In genomic region chr2:69818350-69819085, GRCm38 (mm10) we compare ENCODE assay signal across 23 mouse cellular contexts. TPM values are rescaled to one million over a fixed set of nuclear protein-coding genes. Genes with fewer than 3 reads are reported as not detected.
DNase-seq lines count a peak whose midpoint lies in the region; ATAC-seq and TF ChIP-seq lines count a peak whose summit lies in the region.
"Had no signal": no experiment of that assay in that cellular context is flagged by ENCODE, and none has a peak within 500 bp of the region (broad histone marks: within the 10 kb centered on the region; RNA-seq: fewer than 3 reads in every experiment).

No protein-coding gene starts in this region.

- no peak overlapping the region for H3K4me3 ChIP-seq in intestine, embryonic 16.5 days (ENCODE audit: low read length)
- no peak overlapping the region for H3K4me3 ChIP-seq in liver, embryonic 14.5 days (ENCODE audit: insufficient read depth in 1 of 2, low read depth in 2 of 2, low read length in 2 of 2)
- H3K4me3 ChIP-seq in hindbrain, embryonic 14.5 days (replicated peaks; ENCODE audit: low read length): no peak overlapping the region
- H3K4me3 ChIP-seq in layer of hippocampus, adult 2 months: no peak overlapping the region
- H3K4me3 ChIP-seq: embryonic facial prominence, embryonic 15.5 days; hindbrain, embryonic 15.5 days; kidney, embryonic 15.5 days; limb, embryonic 12.5 days; midbrain, embryonic 15.5 days; neural tube, embryonic 12.5 days had no signal

- peak overlapping the region; percentile 31; the same call in 1 of the 2 replicates for H3K27ac ChIP-seq in intestine, embryonic 16.5 days (ENCODE audit: low read length)
- H3K27ac ChIP-seq in liver, embryonic 14.5 days: peak overlapping the region; percentile 71
- no peak overlapping the region for H3K27ac ChIP-seq in hindbrain, embryonic 14.5 days
- H3K27ac ChIP-seq in layer of hippocampus, adult 2 months: no peak overlapping the region
- H3K27ac ChIP-seq: embryonic facial prominence, embryonic 15.5 days; hindbrain, embryonic 15.5 days; kidney, embryonic 15.5 days; limb, embryonic 12.5 days; midbrain, embryonic 15.5 days; neural tube, embryonic 12.5 days had no signal

- H3K4me2 ChIP-seq in intestine, embryonic 16.5 days (ENCODE audit: low read depth, low read length): no peak overlapping the region
- peak overlapping the region; percentile 16 for H3K4me2 ChIP-seq in liver, embryonic 14.5 days (ENCODE audit: low read depth)
- H3K4me2 ChIP-seq in hindbrain, embryonic 14.5 days (replicated peaks): no peak overlapping the region
- H3K4me2 ChIP-seq: embryonic facial prominence, embryonic 15.5 days; hindbrain, embryonic 15.5 days; kidney, embryonic 15.5 days; limb, embryonic 12.5 days; midbrain, embryonic 15.5 days; neural tube, embryonic 12.5 days had no signal

- no peak overlapping the region for H3K9ac ChIP-seq in intestine, embryonic 16.5 days (ENCODE audit: low read depth, low read length)
- no peak overlapping the region; the same call in 1 of the 2 replicates for H3K9ac ChIP-seq in liver, embryonic 14.5 days (replicated peaks)
- H3K9ac ChIP-seq in hindbrain, embryonic 14.5 days: no peak overlapping the region
- H3K9ac ChIP-seq: embryonic facial prominence, embryonic 15.5 days; hindbrain, embryonic 15.5 days; kidney, embryonic 15.5 days; limb, embryonic 12.5 days; midbrain, embryonic 15.5 days; neural tube, embryonic 12.5 days had no signal

- peak; percentile 11 for DNase-seq in spleen, adult 12 weeks (ENCODE audit: low spot score)
- no peak for DNase-seq in spleen, postnatal 14 days (ENCODE audit: low spot score in 2 of 2)
- DNase-seq in liver, embryonic 14.5 days (ENCODE audit: low read depth in 3 of 3, low spot score in 3 of 3): peak in 1 of 3 experiments; percentile 69
- DNase-seq in hindbrain, embryonic 14.5 days (ENCODE audit: low spot score): no peak
- DNase-seq in layer of hippocampus, postnatal 25 days (ENCODE audit: extremely low spot score in 1 of 2, low spot score in 1 of 2): no peak
- DNase-seq in layer of hippocampus, adult 2 months (ENCODE audit: low spot score in 2 of 2): no peak
- no peak for DNase-seq in kidney, adult 9 months
- DNase-seq: adrenal gland, adult 8-10 months; cerebellum, adult 8-10 months; gastrocnemius, postnatal 25 days; kidney, postnatal 4 days; lung, adult 2 months; lung, postnatal 14 days; thymus, adult 18-20 months; thymus, postnatal 36 days had no signal

- no peaks in the 10 kb centered on the region for H3K27me3 ChIP-seq in intestine, embryonic 16.5 days (replicated peaks; ENCODE audit: control insufficient read depth, insufficient read depth, low read length)
- H3K27me3 ChIP-seq in liver, embryonic 14.5 days (ENCODE audit: control insufficient read depth, insufficient read depth, low read length): no peaks in the 10 kb centered on the region
- H3K27me3 ChIP-seq in hindbrain, embryonic 14.5 days (ENCODE audit: control insufficient read depth, insufficient read depth, low read length): no peaks in the 10 kb centered on the region
- H3K27me3 ChIP-seq: embryonic facial prominence, embryonic 15.5 days; hindbrain, embryonic 15.5 days; kidney, embryonic 15.5 days; limb, embryonic 12.5 days; midbrain, embryonic 15.5 days; neural tube, embryonic 12.5 days had no signal

- 0 out of 2 replicates have a peak, but pooled peaks cover under 1% of the 10 kb centered on the region for H3K9me3 ChIP-seq in intestine, embryonic 16.5 days (ENCODE audit: control insufficient read depth, low read length)
- H3K9me3 ChIP-seq in liver, embryonic 14.5 days (ENCODE audit: control insufficient read depth, low read length): no peaks in the 10 kb centered on the region
- no peaks in the 10 kb centered on the region for H3K9me3 ChIP-seq in hindbrain, embryonic 14.5 days (ENCODE audit: control insufficient read depth, low read length)
- H3K9me3 ChIP-seq: embryonic facial prominence, embryonic 15.5 days; hindbrain, embryonic 15.5 days; limb, embryonic 12.5 days; midbrain, embryonic 15.5 days; neural tube, embryonic 12.5 days had no signal

- peak; percentile 92 for TF ChIP-seq EP300 in liver, embryonic 14.5 days (IDR thresholded peaks at IDR 0.05; ENCODE audit: low read depth)

- WGBS in intestine, embryonic 16.5 days: 73% methylated on average over 9 of the region's 9 CpGs
- WGBS in liver, embryonic 14.5 days (ENCODE audit: insufficient replicate concordance): 41% methylated on average over 9 of the region's 9 CpGs
- 85% methylated on average over 9 of the region's 9 CpGs for WGBS in hindbrain, embryonic 14.5 days

- no peaks in the 10 kb centered on the region for H3K4me1 ChIP-seq in intestine, embryonic 16.5 days (ENCODE audit: control insufficient read depth, insufficient read depth, low read length)
- H3K4me1 ChIP-seq in liver, embryonic 14.5 days (replicated peaks; ENCODE audit: control insufficient read depth in 2 of 2, insufficient read depth in 2 of 2, low read length in 1 of 2): peaks cover 28 to 46% of the 10 kb centered on the region in 2 experiments
- H3K4me1 ChIP-seq in hindbrain, embryonic 14.5 days (replicated peaks; ENCODE audit: control insufficient read depth, insufficient read depth, low read length): peaks cover 8% of the 10 kb centered on the region
- H3K4me1 ChIP-seq: embryonic facial prominence, embryonic 15.5 days; neural tube, embryonic 12.5 days had no signal

- TF ChIP-seq CTCF in liver, embryonic 14.5 days (IDR thresholded peaks at IDR 0.05; ENCODE audit: low read depth): no peak
- no peak for TF ChIP-seq CTCF in layer of hippocampus, adult 2 months (conservative IDR thresholded peaks at IDR 0.05)

- no peaks in the 10 kb centered on the region for H3K36me3 ChIP-seq in intestine, embryonic 16.5 days (ENCODE audit: control insufficient read depth, insufficient read depth, low read length)
- no peaks in the 10 kb centered on the region for H3K36me3 ChIP-seq in liver, embryonic 14.5 days (replicated peaks; ENCODE audit: control insufficient read depth, insufficient read depth, low read depth)
- no peaks in the 10 kb centered on the region for H3K36me3 ChIP-seq in hindbrain, embryonic 14.5 days (replicated peaks; ENCODE audit: control insufficient read depth, insufficient read depth)
- H3K36me3 ChIP-seq: embryonic facial prominence, embryonic 15.5 days; hindbrain, embryonic 15.5 days; kidney, embryonic 15.5 days; limb, embryonic 12.5 days; midbrain, embryonic 15.5 days; neural tube, embryonic 12.5 days had no signal

- ATAC-seq in intestine, embryonic 16.5 days: peak; percentile 37
- ATAC-seq in liver, embryonic 14.5 days (ENCODE audit: insufficient read depth): peak; percentile 67
- no peak for ATAC-seq in hindbrain, embryonic 14.5 days (ENCODE audit: low FRiP score)
- ATAC-seq: activated CD4-positive, CD25-positive, alpha-beta regulatory T cell, adult 4 months; midbrain, embryonic 15.5 days had no signal

RNA-seq across cellular contexts. Expression of gene Klhl23, which starts 3.2 kb away (rescaled TPM):
- 29.5 and 31.1 TPM in 2 replicates for polyA plus RNA-seq in intestine, embryonic 16.5 days (2015; fragmentation: Nextera tagmentation; extraction: Ambion mirVana)
- 8.0 and 12.0 TPM in 2 replicates for polyA plus RNA-seq in liver, embryonic 14.5 days (2012; rRNA removed)
- 15.7 and 15.9 TPM in 2 replicates for polyA plus RNA-seq in liver, embryonic 14.5 days (2014; fragmentation: Nextera tagmentation; extraction: Ambion mirVana)
- 106 and 112 TPM in 2 replicates for polyA plus RNA-seq in hindbrain, embryonic 14.5 days (2014; fragmentation: Nextera tagmentation; extraction: Ambion mirVana)
- total RNA-seq in layer of hippocampus, postnatal 25 days (2021): 10 to 100 TPM; 42.2 to 45.8 TPM
- total RNA-seq in layer of hippocampus, adult 2 months (2021): 10 to 100 TPM; 43.8 to 44.3 TPM

RNA-seq across cellular contexts. Expression of gene Phospho2, which starts 29.1 kb away (rescaled TPM):
- 22.4 and 23.1 TPM in 2 replicates for polyA plus RNA-seq in intestine, embryonic 16.5 days (2015; fragmentation: Nextera tagmentation; extraction: Ambion mirVana)
- 2.6 and 9.2 TPM in 2 replicates for polyA plus RNA-seq in liver, embryonic 14.5 days (2012; rRNA removed)
- polyA plus RNA-seq in liver, embryonic 14.5 days (2014; fragmentation: Nextera tagmentation; extraction: Ambion mirVana): 14.8 and 15.1 TPM in 2 replicates
- 40.2 and 47.0 TPM in 2 replicates for polyA plus RNA-seq in hindbrain, embryonic 14.5 days (2014; fragmentation: Nextera tagmentation; extraction: Ambion mirVana)
- total RNA-seq in layer of hippocampus, postnatal 25 days (2021): 10 to 100 TPM; 19.8 to 25.0 TPM
- 10 to 100 TPM; 19.8 to 23.7 TPM for total RNA-seq in layer of hippocampus, adult 2 months (2021)

RNA-seq across cellular contexts. Expression of gene Ccdc173, which starts 29.1 kb away (rescaled TPM):
- 0.84 and 0.97 TPM in 2 replicates for polyA plus RNA-seq in intestine, embryonic 16.5 days (2015; fragmentation: Nextera tagmentation; extraction: Ambion mirVana)
- 0.06 and 0.18 TPM in 2 replicates for polyA plus RNA-seq in liver, embryonic 14.5 days (2012; rRNA removed)
- 0.14 and 0.25 TPM in 2 replicates for polyA plus RNA-seq in liver, embryonic 14.5 days (2014; fragmentation: Nextera tagmentation; extraction: Ambion mirVana)
- polyA plus RNA-seq in hindbrain, embryonic 14.5 days (2014; fragmentation: Nextera tagmentation; extraction: Ambion mirVana): 2.0 and 2.3 TPM in 2 replicates
- total RNA-seq in layer of hippocampus, postnatal 25 days (2021): 1 to 10 TPM; 1.8 to 2.6 TPM
- 1 to 10 TPM; 2.7 to 3.1 TPM for total RNA-seq in layer of hippocampus, adult 2 months (2021)

RNA-seq across cellular contexts. Expression of gene Ssb, which starts 42.8 kb away (rescaled TPM):
- 223 and 249 TPM in 2 replicates for polyA plus RNA-seq in intestine, embryonic 16.5 days (2015; fragmentation: Nextera tagmentation; extraction: Ambion mirVana)
- polyA plus RNA-seq in liver, embryonic 14.5 days (2012; rRNA removed): 26.2 and 76.5 TPM in 2 replicates
- 161 and 170 TPM in 2 replicates for polyA plus RNA-seq in liver, embryonic 14.5 days (2014; fragmentation: Nextera tagmentation; extraction: Ambion mirVana)
- polyA plus RNA-seq in hindbrain, embryonic 14.5 days (2014; fragmentation: Nextera tagmentation; extraction: Ambion mirVana): 225 and 239 TPM in 2 replicates
- total RNA-seq in layer of hippocampus, postnatal 25 days (2021): 100 to 1,000 TPM; 125 to 138 TPM
- total RNA-seq in layer of hippocampus, adult 2 months (2021): 100 to 1,000 TPM; 125 to 139 TPM

Comparison
In these comparisons a context has a peak if more than half of its experiments do, and no peak if none do; other contexts are left out.
1. H3K27ac ChIP-seq: peak in intestine, embryonic 16.5 days (single experiment) and liver, embryonic 14.5 days (single experiment); none in hindbrain, embryonic 14.5 days (single experiment) and layer of hippocampus, adult 2 months (single experiment).